Mouse (Mus musculus) effector memory CD4-positive, alpha-beta T cell, adult 5 months (primary cell): ENCODE measurements around the gene Dnajc28. TPM values are rescaled to one million over a fixed set of nuclear protein-coding genes. Genes with fewer than 3 reads are reported as not detected.

Experiments
- polyA plus RNA-seq: library from polyadenylated mRNA; unstranded; fragments of 100-300 nt; shearing (Covaris generic); gene quantifications from one replicate; pipeline ENCODE4 v1.2.1, GENCODE M21; 2017

The Dnajc28 gene
- polyA plus RNA-seq, result 0.51 TPM

DNA sequence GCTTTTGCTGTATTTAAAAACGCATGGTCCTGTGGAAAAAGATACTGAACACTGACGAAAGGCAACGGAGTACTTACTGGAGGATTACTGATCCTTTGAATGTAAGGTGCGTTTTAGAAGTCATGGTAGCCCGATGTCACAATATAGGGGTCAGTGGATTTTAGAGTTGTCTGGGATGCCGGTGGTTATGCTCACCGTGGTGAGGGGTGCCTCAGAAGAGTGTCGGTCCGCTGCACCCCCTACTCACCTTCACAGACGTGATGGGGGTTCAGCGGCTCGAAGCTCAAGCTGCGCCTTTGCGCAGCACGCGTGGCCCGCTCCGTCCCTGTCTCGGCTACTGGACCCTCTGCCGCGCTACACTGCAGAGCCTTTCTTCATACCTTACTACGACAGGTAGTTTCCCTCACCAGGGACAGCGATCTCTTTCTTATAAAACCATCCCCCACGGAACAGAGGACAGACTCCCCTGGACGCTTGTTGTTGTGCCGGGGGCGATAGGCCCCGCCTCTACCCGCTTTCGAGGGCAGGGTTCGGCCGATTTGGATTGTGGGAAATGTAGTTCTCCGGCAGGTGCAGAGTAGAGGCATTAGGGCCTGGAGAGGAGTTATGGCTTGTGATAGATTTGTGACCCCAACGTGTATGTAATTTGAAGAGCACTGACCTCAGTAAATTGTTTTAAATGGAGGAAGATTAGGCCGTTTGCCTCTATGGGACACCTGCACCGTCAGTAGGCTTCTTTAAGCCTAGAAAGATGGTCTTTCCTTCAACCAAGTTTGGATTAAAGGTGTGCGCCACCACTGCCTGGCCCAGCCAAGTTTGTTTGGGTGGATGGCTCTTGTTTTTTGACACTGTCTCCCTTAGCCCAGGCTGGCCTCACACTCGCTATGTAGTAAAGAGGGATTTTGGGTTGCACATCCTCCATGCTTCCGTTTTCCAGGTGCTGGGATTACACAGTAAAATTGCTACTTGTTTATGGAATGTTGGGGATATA, at the start of gene Dnajc28:
Gene Dnajc28, minus strand, starts transcription at position 516 of the 991 bp plus-strand sequence.

DNA sequence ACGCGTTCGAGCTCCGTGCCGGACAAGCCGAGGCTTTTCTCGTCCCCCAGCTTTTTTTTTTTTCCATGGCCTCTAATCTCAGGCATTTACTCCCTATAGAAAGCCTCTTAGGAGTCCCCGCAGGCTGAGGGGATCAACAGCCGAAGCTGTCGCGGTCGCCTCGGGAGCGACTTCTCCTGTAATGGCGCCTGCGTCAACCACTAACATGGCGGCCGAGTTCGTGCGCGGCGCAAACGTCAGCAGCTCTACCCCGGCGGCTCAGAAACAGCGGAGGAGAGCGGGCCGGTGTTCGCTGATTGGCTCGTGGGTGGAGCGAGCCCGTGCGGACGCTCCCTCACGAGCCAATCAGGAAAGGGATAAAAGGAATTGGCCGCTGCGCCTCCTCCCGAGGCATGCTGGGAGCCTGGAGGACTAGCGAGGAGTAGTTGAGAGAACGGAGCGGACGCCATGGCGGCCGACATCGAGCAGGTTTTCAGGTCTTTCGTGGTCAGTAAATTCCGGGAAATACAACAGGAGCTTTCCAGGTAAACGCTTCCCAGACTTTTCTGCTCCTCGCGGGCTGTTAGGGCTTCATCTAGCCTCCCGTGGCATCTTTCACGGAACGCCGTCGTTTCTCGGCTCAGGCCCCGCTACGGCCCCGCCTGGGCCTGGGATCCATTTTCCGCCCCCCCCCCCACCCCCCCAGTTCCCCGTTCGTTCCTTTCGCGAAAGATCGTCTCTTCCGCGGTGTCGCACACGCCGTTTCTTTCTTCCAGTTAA, 28.8 kb upstream of the Dnajc28 start, which contains the start of gene Son:
Gene Son, plus strand, starts transcription at position 46 of the 759 bp plus-strand sequence.

DNA sequence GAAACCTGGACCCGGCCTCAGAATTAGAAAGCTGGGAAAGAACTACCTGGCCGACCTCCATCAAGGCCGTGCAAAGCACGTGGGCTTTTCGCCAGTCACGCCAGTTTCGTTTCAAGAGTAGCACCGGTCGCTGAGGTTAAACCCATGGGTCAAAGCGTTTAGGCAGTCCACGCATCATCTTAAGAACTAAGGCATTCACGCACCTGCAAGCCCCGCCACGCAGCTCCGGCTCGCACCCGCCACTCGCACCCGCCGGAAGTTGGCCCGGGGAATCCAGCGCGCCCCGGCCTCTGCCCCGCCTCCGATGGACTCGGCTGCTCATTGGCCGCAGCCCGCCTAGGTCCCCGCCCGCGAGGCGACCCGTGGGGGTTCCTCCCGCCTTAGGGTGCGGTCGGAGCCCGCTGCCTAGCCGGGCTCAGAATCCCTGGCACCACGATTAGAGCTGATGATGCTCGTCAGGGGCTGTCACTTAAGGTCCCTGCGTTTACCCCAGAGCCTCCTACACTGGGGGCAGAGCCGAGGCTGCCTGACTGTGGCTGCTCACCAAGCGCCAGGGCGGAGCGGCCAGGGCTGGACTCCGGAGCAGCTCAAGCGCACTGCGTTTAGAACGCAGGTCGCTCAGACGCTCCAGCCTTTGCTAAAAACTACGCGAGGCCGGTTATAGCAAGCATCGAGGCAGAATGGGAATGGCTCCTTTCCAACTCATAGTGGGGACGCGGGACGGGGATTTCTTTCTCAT, 28.0 kb upstream of the Dnajc28 start, which contains the start of gene Gart:
Gene Gart, minus strand, starts transcription at position 272 of the 739 bp plus-strand sequence.

DNA sequence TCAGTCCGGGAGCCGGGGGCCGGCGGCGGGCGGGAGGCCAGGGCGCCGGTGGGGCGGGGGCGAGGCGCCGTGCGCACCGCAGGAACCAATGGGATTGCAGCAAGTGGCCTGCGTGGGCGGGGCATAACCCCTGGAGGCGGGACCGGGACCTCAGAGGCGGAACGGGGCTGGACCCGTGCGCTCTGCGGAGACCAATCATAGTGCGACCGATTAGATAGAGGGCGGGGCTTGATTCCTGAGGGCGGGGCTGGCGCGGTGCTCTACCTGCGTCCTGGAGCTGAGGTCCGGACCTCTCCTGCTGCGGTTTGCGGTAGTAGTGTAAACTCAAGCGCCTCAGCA, 21.2 kb downstream of the Dnajc28 start, which contains the start of gene Tmem50b:
Gene Tmem50b, minus strand, starts transcription at position 129 of the 339 bp plus-strand sequence.

Other genes with a start within 250 kb of the Dnajc28 start
- 152 TPM for gene Ifnar2, start 246.2 kb downstream of the Dnajc28 start, polyA plus RNA-seq
- not detected for gene Gm21970, start 227.3 kb downstream of the Dnajc28 start, polyA plus RNA-seq
- 79.6 TPM for gene Il10rb, start 212.9 kb downstream of the Dnajc28 start, polyA plus RNA-seq
- 248 TPM for gene Ifnar1, start 133.8 kb downstream of the Dnajc28 start, polyA plus RNA-seq
- 40.4 TPM for gene Ifngr2, start 72.0 kb downstream of the Dnajc28 start, polyA plus RNA-seq
- gene Tmem50b, start 21.2 kb downstream of the Dnajc28 start, polyA plus RNA-seq, result 44.0 TPM
- 51.4 TPM for gene Gart, start 27.9 kb upstream of the Dnajc28 start, polyA plus RNA-seq
- gene Son, start 28.5 kb upstream of the Dnajc28 start, polyA plus RNA-seq, result 138 TPM
- gene Donson, start 69.7 kb upstream of the Dnajc28 start, polyA plus RNA-seq, result 146 TPM
- gene Cryzl1, start 109.9 kb upstream of the Dnajc28 start, polyA plus RNA-seq, result 34.3 TPM
- gene Itsn1, start 110.3 kb upstream of the Dnajc28 start, polyA plus RNA-seq, result 3.8 TPM